Mouse (Mus musculus) 3134 (cell line): Measurements from ENCODE around the gene Dapk2.
A peak's percentile ranks its signal among the peaks of the same experiment; 100 is the strongest.

Source experiments
- DNase-seq: peaks from one replicate; pipeline ENCODE4 v3.0.0-alpha.2; 2011; ENCODE audit warnings: low spot score; ENCODE audit not compliant: insufficient read length; ENCODE audit errors: extremely low read depth

Dapk2 gene

GRCm38 (mm10) chr9:66138193-66138592 lies 19.8 kb upstream of the Dapk2 start:
- DNase-seq, result no peak

DNA sequence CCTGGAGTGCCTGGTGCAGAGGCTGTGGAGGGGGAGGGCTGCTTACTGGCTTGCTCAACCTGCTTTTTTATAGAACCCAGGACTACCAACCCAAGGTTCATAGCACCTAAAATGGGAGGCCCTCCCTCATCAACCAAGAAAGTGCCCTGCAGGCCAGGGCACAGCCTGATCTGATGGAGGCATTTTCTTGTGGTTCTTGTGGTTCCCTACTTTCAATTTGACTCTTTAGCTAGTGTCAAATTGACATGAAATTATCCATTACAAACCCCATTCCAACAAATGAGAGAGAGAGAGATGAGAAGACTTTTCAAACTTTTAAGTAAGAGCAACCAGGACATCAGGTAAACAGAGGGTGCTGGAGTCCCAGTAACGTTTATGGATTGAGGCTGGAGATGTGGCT lies 15.8 kb upstream of the Dapk2 start:
- no peak for DNase-seq

- DNase-seq, result no peak
Measured at GRCm38 (mm10) chr9:66144248-66144647, 13.8 kb upstream of the Dapk2 start.

- DNase-seq, result no peak
Measured at GRCm38 (mm10) chr9:66146141-66146540, 11.9 kb upstream of the Dapk2 start.

- DNase-seq, result no peak
Measured at GRCm38 (mm10) chr9:66152011-66152410, 6.0 kb upstream of the Dapk2 start.

DNA sequence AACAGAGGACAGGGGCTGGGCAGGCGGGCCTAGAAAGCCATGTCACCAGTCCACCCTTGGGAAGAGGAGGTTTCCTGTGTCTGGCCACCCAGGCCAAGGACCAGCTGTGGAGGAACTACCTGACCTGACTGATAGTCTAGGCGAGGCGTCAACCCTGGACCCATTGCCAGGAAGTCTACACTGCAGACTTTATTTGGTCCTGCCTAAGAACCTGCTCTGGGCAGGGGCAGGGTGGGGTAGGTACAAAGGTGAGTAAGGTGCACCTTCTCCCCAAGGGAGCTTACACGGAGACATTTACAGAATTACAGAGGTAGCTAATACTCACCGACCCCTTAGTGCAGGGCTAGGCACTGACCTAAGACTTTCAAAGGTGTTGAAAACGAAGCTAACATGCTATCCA lies 4.4 kb upstream of the Dapk2 start:
- no peak for DNase-seq

DNA sequence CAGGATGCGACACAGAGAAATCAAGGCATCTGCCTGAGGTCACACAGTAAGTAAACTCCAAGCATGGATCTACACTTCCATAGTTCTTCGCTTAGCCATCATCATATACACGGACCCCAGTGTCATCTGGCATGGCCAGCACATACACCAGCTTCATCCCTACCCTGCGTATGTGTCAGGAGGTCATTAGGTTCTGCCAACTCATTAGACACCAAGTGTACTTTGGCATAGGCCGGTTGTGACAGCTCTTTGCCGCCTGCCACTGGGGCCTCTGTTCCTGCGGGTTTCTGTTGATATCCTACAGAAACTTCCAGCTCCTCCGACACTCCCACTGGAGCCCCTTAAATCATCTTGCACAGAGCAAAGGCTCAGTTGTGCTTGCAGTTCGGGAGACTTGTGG lies 4.0 kb upstream of the Dapk2 start:
- DNase-seq, result no peak

DNA sequence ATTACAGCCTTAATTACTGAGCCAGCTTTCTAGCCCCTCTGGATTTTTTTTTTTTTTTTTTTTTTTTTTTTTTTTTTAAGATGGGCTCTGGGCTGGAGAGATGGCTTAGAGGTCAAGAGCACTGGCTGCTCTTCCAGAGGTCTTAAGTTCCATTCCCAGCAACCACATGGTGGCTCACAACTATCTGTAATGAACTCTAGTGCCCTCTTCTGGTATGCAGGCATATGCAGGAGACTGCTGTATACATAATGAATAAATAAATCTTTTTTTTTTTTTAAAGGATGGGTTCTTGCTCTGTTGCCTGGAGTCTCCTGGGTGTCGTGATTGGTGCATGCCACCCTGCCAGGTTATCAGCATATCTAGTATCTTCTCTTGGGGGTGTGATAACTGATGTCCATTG lies 2.5 kb upstream of the Dapk2 start:
- no peak for DNase-seq

DNA sequence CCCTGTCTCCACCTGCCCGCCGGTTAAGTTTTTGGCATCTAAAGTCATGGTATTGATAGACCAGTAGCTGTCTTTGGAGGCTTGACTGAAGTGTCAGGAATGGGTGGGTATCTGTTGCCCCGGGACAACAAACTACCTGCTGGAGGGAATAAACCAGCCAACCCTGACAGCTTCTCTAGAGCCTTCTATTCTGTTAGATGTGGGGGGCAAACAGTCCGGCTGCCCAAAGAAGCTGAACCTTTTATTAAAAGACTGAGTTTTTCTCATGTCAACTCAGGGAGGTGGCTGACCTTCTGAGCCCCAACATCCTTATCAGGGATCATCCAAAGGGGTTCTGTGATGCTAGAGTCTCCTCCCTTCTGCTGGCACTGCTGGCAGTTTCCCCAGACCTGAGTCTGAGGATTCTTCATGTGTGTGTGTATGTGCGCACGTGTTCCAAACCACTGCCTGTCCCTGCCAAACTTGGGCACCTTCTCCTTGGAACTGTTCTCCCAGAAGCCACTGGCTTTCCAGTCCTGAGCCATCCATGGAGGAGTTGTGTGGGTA lies 935 bp downstream of the Dapk2 start:
- no peak for DNase-seq

- DNase-seq, result no peak
Measured at GRCm38 (mm10) chr9:66160155-66160554, 2.1 kb downstream of the Dapk2 start.

DNA sequence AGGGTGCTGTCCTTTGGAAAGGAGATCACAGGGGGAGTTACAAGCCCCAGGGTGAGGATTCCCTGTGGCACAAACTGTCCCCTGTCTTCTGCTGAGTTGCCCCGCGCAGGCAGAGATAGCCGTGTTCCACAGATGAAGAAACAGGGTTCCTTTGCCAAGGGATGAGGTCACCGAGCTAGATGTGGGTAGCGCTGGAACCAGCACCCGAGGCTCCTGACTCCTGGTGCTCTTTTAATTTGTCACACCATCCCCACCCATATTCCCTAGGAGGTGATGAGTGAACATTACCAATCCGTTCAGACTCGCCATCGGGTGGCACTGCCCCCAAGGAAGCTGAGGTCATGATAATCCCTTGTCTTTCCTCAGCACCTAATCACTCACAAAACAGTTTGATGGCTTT lies 5.0 kb downstream of the Dapk2 start:
- DNase-seq, result peak; percentile 43

DNA sequence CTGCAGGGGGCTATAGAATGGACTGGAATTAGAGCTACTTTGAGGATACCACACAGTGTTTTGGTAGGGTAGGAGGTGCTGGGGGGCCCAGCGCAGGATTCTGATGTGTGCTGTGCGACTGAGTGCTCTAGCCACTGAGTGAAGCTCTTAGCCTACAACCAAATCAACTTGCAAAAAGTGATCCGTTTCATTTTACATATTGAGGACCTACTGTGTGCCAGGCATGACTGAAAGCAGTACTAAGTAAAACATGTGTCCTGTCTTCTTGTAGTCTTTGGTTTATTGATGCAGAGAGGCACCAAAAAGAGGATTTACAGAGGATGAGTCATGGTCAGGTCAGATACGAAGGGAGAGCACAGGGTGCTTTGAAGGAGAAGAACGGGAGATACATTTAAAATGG lies 9.2 kb downstream of the Dapk2 start:
- DNase-seq, result no peak

DNA sequence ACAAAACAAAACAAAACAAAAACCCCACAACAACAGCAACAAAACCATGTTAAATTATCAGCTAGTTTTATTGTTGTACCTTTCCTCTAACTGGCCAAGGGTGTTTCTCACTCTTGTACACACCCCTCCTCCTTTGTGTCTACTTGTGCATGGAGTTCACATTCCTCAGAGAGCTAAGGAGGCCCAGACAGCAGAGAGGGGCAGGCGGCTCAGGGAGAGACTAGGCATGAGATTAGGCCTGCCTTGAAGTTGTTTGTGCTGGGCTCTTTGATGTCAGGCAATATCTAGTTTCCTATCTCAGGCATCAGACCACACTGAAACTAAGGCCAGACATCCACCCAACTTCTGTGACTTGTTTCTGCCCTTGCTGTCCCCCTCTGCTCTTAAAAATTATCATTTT lies 10.2 kb downstream of the Dapk2 start:
- no peak for DNase-seq

- no peak for DNase-seq
Measured at GRCm38 (mm10) chr9:66170506-66170905, 12.5 kb downstream of the Dapk2 start.

DNA sequence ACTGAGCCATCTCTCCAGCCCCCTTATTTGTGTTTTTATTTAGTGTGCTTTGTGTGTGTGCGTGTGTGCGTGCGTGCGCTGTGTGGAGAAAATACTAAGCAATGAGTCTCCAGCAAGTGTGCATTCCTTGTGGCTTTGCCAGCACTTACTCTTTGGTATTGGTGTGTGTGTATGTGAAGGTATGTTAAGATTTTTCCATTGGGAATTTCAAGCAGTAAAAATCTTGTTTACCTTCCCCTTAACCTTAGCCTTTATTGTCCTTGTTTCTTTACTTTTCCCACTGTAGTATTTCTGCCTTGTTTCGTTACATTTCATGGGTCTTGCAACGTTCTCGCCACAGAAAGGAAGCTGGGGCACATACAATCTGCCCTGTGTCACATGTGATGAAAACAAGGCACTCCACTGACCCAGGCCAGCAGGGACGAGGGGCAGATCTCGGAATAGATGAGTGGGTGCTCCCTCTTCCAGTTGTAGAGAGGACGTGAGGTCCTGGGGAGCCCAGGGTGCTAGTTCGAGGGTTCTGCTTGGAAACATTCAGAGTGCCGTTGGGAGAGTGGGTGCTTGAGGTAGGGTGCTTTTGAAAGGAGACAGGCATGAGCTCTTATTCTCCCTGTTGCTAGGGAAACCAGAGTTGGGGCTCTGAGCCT lies 13.4 kb downstream of the Dapk2 start:
- DNase-seq, result no peak

- peak; percentile 53 for DNase-seq
Measured at GRCm38 (mm10) chr9:66173316-66173855, 15.4 kb downstream of the Dapk2 start.

DNA sequence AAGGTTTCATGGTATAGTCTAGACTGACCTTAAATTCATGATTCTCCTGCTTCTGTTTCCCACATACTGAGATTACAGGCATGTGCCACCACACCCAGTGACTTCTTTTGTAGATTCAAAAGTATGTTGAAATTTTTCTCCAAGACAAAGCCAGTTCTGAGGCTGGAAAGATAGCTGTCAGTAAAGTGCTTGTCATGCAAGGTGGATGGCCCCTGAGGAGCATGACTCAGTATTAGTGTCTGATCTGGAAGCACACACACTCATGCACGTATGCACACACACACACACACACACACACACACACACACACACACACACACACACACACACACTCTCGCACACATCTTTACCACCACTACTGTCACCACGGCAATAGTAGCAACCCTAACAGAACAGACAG lies 17.0 kb downstream of the Dapk2 start:
- no peak for DNase-seq

GRCm38 (mm10) chr9:66177975-66178374 lies 20.0 kb downstream of the Dapk2 start:
- no peak for DNase-seq

DNA sequence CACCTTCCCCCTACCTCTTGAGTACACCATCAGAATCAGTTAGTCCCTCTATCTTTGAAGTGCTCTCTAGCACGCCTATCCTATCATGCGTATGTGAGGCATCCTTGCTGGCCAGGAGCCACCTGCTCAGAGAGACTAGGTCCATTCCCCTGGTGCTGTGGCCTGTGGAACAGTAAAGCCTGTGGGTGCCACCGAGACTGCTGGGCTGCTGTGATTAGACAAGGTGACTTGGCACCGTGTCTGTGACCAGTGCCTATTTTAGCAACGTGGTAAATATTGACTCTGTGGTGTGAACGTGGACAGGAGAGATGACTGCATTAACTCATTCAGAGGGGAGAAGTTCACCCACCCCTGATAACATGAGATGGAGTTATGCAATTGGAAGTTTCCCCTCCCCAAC lies 21.8 kb downstream of the Dapk2 start:
- no peak for DNase-seq

- DNase-seq, result no peak
Measured at GRCm38 (mm10) chr9:66181126-66181825, 23.3 kb downstream of the Dapk2 start.

DNA sequence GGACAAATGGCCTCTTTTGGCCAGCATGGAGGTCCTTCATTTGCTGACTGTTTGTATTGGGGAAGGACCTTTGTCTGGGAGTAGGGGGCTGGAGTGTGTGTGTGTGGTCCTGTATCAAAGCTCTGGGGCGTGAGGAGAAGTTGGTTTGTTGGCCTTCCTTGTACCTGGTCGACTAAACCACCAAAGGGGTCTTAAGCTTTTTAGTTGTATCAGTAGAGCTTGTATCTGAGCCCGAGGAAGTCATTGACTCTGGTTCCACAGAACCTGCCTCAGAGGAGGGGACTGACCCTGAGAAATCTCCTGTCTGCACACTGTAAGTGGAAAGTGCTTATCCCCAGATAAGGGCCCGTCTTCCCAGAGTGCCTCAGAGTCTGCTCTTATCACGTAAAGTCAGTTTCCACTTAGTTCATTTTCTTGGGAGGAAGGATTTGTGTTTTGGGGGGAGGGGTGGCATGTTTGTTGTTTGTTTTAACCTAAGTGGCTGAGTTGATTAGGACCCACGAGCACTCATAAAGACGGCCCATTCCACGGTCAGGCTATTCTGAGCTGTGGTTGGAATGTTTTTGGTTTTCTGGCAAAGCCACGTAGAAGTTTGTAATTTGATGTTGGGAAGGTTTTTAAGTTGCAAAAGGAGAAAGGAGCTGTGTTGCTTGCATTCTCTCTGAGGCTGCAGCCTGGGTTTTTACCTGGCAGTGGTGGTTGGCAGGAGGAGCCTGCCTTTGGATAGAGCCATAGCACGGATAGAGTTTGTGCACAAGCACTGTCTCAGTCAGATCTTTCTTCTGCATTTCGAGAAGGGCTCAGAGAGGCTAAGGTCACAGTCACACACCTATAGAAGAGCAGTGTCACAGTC lies 24.0 kb downstream of the Dapk2 start:
- no peak for DNase-seq
